Mouse (Mus musculus) hematopoietic stem cell, adult 5-6 weeks (primary cell): ENCODE measurements around the gene Ngb. TPM values are rescaled to one million over a fixed set of nuclear protein-coding genes. Genes with fewer than 3 reads are reported as not detected.

Experiments
- ATAC-seq, 2 experiments: fragments of 125-278 bp in 1 of 2; replicated peaks in 1 of 2; 2 replicates each; pipeline ENCODE4 v1.8.0; 2016 to 2017; ENCODE audit warnings: inconsistent platforms in 2 of 2, mild to moderate bottlenecking in 2 of 2, moderate number of reproducible peaks in 2 of 2, low read depth in 1 of 2, moderate TSS enrichment in 1 of 2; ENCODE audit not compliant: low FRiP score in 2 of 2, poor library complexity in 2 of 2, severe bottlenecking in 2 of 2, insufficient read depth in 1 of 2, low TSS enrichment in 1 of 2
- total RNA-seq: library from RNA; stranded (forward); fragments of 172-1452, 232-1000 nt; gene quantifications from 2 replicates; pipeline ENCODE4 v1.2.3, GENCODE M21; 2017

Gene Ngb
- total RNA-seq, result 2.3 TPM in 1 of 2 replicates, not detected in the other

GRCm38 (mm10) chr12:87102165-87102631, at the start of gene Ngb:
TSS of gene Ngb (minus strand) at chr12:87102539.
- no peak for ATAC-seq

- no peak for ATAC-seq
Observed at GRCm38 (mm10) chr12:87149471-87149870, 47.1 kb upstream of the Ngb start.

- ATAC-seq, result no peak
Observed at GRCm38 (mm10) chr12:87148136-87148535, 45.8 kb upstream of the Ngb start.

GRCm38 (mm10) chr12:87147395-87148089, 45.2 kb upstream of the Ngb start, which contains the start of gene Pomt2:
TSS of gene Pomt2 (minus strand) at chr12:87147968.
- peak; percentile 95 to 96 for ATAC-seq

- peak; percentile 86 to 89 for ATAC-seq
Observed at GRCm38 (mm10) chr12:87146966-87147365, 44.6 kb upstream of the Ngb start, which contains the start of gene Gstz1. TSS of gene Gstz1 (plus strand) at chr12:87147165.

- ATAC-seq, result no peak
Observed at GRCm38 (mm10) chr12:87142156-87142555, 39.8 kb upstream of the Ngb start.

GRCm38 (mm10) chr12:87138768-87139167, 36.4 kb upstream of the Ngb start:
- no peak for ATAC-seq

- no peak for ATAC-seq
Observed at GRCm38 (mm10) chr12:87138342-87138701, 36.0 kb upstream of the Ngb start.

- no peak for ATAC-seq
Observed at GRCm38 (mm10) chr12:87137439-87138341, 35.4 kb upstream of the Ngb start.

- ATAC-seq, result no peak
Observed at GRCm38 (mm10) chr12:87132784-87133183, 30.4 kb upstream of the Ngb start.

GRCm38 (mm10) chr12:87132210-87132609, 29.9 kb upstream of the Ngb start:
- ATAC-seq, result no peak

- peak in 1 of 2 experiments; percentile 39; a peak in 1 of 4 replicates for ATAC-seq
Observed at GRCm38 (mm10) chr12:87131619-87132018, 29.3 kb upstream of the Ngb start.

- ATAC-seq, result no peak
Observed at GRCm38 (mm10) chr12:87131181-87131580, 28.8 kb upstream of the Ngb start.

- ATAC-seq, result no peak
Observed at GRCm38 (mm10) chr12:87130224-87130623, 27.9 kb upstream of the Ngb start.

- no peak for ATAC-seq
Observed at GRCm38 (mm10) chr12:87127256-87127655, 24.9 kb upstream of the Ngb start.

GRCm38 (mm10) chr12:87121918-87122589, 19.7 kb upstream of the Ngb start:
- ATAC-seq, result no peak

GRCm38 (mm10) chr12:87107357-87107977, 5.1 kb upstream of the Ngb start:
- ATAC-seq, result no peak
